In genomic region chr4:137844656-137845055, GRCm38 (mm10) we compare ENCODE assay signal across 9 mouse cellular contexts. TPM values are rescaled to one million over a fixed set of nuclear protein-coding genes. Genes with fewer than 3 reads are reported as not detected.
DNase-seq lines count a peak whose midpoint lies in the region; ATAC-seq and TF ChIP-seq lines count a peak whose summit lies in the region.
"Had no signal": no experiment of that assay in that cellular context is flagged by ENCODE, and none has a peak within 500 bp of the region (broad histone marks: within the 10 kb centered on the region; RNA-seq: fewer than 3 reads in every experiment).

No protein-coding gene starts in this region.

- in situ Hi-C loops in Patski (cut with MboI; ENCODE audit: low pct_unique_long_range_greater_than_20kb): loop anchor here (10.0 kb wide), 2 partner anchors 260 to 470 kb away; no protein-coding TSS in a partner anchor

- no peak overlapping the region for H3K27ac ChIP-seq in heart, embryonic 11.5 days (ENCODE audit: low read depth, low read length)
- H3K27ac ChIP-seq in cortical plate, adult 2 months (ENCODE audit: insufficient read depth, low read length): no peak overlapping the region
- no peak overlapping the region for H3K27ac ChIP-seq in midbrain, postnatal 0 days (ENCODE audit: low read depth, low read length)
- no peak overlapping the region for H3K27ac ChIP-seq in stomach, postnatal 0 days (replicated peaks)
- H3K27ac ChIP-seq: limb, embryonic 15.5 days had no signal

- H3K4me2 ChIP-seq in heart, embryonic 11.5 days: no peak overlapping the region
- H3K4me2 ChIP-seq in midbrain, postnatal 0 days (ENCODE audit: low read depth, low read length, poor library complexity, severe bottlenecking): no peak overlapping the region
- H3K4me2 ChIP-seq in stomach, postnatal 0 days (replicated peaks; ENCODE audit: low read depth): no peak overlapping the region
- H3K4me2 ChIP-seq: limb, embryonic 15.5 days had no signal

- no peak overlapping the region for H3K4me3 ChIP-seq in heart, embryonic 11.5 days (ENCODE audit: low read depth, low read length)
- H3K4me3 ChIP-seq in cortical plate, adult 2 months (ENCODE audit: insufficient read depth, low read length): no peak overlapping the region
- H3K4me3 ChIP-seq in midbrain, postnatal 0 days (ENCODE audit: low read depth, low read length): no peak overlapping the region
- H3K4me3 ChIP-seq in stomach, postnatal 0 days (ENCODE audit: low read depth, low read length): no peak overlapping the region
- H3K4me3 ChIP-seq: limb, embryonic 15.5 days had no signal

- no peak for TF ChIP-seq POLR2A in cortical plate, adult 2 months (IDR thresholded peaks at IDR 0.05; ENCODE audit: extremely low read depth, insufficient read depth, low read length)

- 18% methylated on average over 11 of the region's 11 CpGs for WGBS in heart, embryonic 11.5 days (ENCODE audit: insufficient replicate concordance)
- 23% methylated on average over 11 of the region's 11 CpGs for WGBS in midbrain, postnatal 0 days
- WGBS in stomach, postnatal 0 days: 21% methylated on average over 11 of the region's 11 CpGs

- ATAC-seq in heart, embryonic 11.5 days (replicated peaks; ENCODE audit: insufficient number of reproducible peaks, low FRiP score, low TSS enrichment): no peak
- ATAC-seq in Patski: no peak
- no peak for ATAC-seq in midbrain, postnatal 0 days (ENCODE audit: low FRiP score)
- peak; percentile 77 for ATAC-seq in stomach, postnatal 0 days (ENCODE audit: low FRiP score, low TSS enrichment)

- DNase-seq in heart, adult 8-10 months (ENCODE audit: low spot score): peak; percentile 67
- no peak for DNase-seq in Patski (ENCODE audit: low read depth, low spot score)
- DNase-seq in heart, postnatal 36 days: peak; percentile 79 to 87
- DNase-seq in left cerebral cortex, postnatal 25 days (ENCODE audit: low spot score in 2 of 2): peak; percentile 62 to 71
- peak; percentile 83 for DNase-seq in midbrain, postnatal 0 days (ENCODE audit: low spot score)
- peak; percentile 87 for DNase-seq in stomach, postnatal 0 days (ENCODE audit: low spot score)

- POLR2A ChIA-PET in Patski (lab: Charles Lee): no interaction called here

- 0 out of 2 replicates have a peak, but pooled peaks cover 4% of the 10 kb centered on the region for H3K27me3 ChIP-seq in heart, embryonic 11.5 days (ENCODE audit: control insufficient read depth, insufficient read depth, low read length)
- H3K27me3 ChIP-seq in Patski: no peaks in the 10 kb centered on the region
- no peaks in the 10 kb centered on the region for H3K27me3 ChIP-seq in midbrain, postnatal 0 days (ENCODE audit: insufficient read depth, low read length)
- H3K27me3 ChIP-seq in stomach, postnatal 0 days (ENCODE audit: control insufficient read depth, insufficient read depth, low read length): no peaks in the 10 kb centered on the region
- H3K27me3 ChIP-seq: limb, embryonic 15.5 days had no signal

- H3K9me3 ChIP-seq in heart, embryonic 11.5 days (replicated peaks; ENCODE audit: control insufficient read depth, low read length): no peaks in the 10 kb centered on the region
- H3K9me3 ChIP-seq in midbrain, postnatal 0 days (ENCODE audit: low read length): no peaks in the 10 kb centered on the region
- no peaks in the 10 kb centered on the region for H3K9me3 ChIP-seq in stomach, postnatal 0 days (ENCODE audit: control insufficient read depth, low read length)
- H3K9me3 ChIP-seq: limb, embryonic 15.5 days had no signal

- no peak for TF ChIP-seq EP300 in stomach, postnatal 0 days (optimal IDR thresholded peaks at IDR 0.05)

- no peaks in the 10 kb centered on the region for H3K4me1 ChIP-seq in heart, embryonic 11.5 days (ENCODE audit: control insufficient read depth, insufficient read depth, low read length)
- H3K4me1 ChIP-seq in cortical plate, adult 2 months (ENCODE audit: control insufficient read depth, insufficient read depth, low read length): no peaks in the 10 kb centered on the region
- H3K4me1 ChIP-seq in midbrain, postnatal 0 days (ENCODE audit: insufficient read depth, low read length): no peaks in the 10 kb centered on the region
- no peaks in the 10 kb centered on the region for H3K4me1 ChIP-seq in stomach, postnatal 0 days (replicated peaks; ENCODE audit: control insufficient read depth, insufficient read depth)
- H3K4me1 ChIP-seq: limb, embryonic 15.5 days had no signal

- TF ChIP-seq CTCF in Patski (IDR thresholded peaks at IDR 0.05): peak; percentile 86
- peak; percentile 91 for TF ChIP-seq CTCF in cortical plate, adult 2 months (IDR thresholded peaks at IDR 0.05; ENCODE audit: extremely low read depth, insufficient read depth, low read length)
- peak; percentile 99 for TF ChIP-seq CTCF in midbrain, postnatal 0 days (IDR thresholded peaks at IDR 0.05)
- peak; percentile 99 for TF ChIP-seq CTCF in stomach, postnatal 0 days (IDR thresholded peaks at IDR 0.05; ENCODE audit: low read depth)

- H3K36me3 ChIP-seq in heart, embryonic 11.5 days (ENCODE audit: control insufficient read depth, insufficient read depth, low read length): no peaks in the 10 kb centered on the region
- no peaks in the 10 kb centered on the region for H3K36me3 ChIP-seq in midbrain, postnatal 0 days (ENCODE audit: insufficient read depth, low read length)
- no peaks in the 10 kb centered on the region for H3K36me3 ChIP-seq in stomach, postnatal 0 days (ENCODE audit: control insufficient read depth, insufficient read depth, low read length)
- H3K36me3 ChIP-seq: limb, embryonic 15.5 days had no signal

- intact Hi-C loops in heart, postnatal 36 days (cut with DNase I): loop anchor here (1.0 to 10.0 kb wide), 3 partner anchors 66 to 260 kb away; no protein-coding TSS in a partner anchor
- intact Hi-C loops in left cerebral cortex, postnatal 25 days (cut with DNase I): loop anchor here (1.0 to 10.0 kb wide), 3 partner anchors 106 to 370 kb away; partner anchors contain the start of gene Hp1bp3

- no peak overlapping the region for H3K9ac ChIP-seq in heart, embryonic 11.5 days (ENCODE audit: low read depth, low read length)
- no peak overlapping the region for H3K9ac ChIP-seq in midbrain, postnatal 0 days (replicated peaks; ENCODE audit: low read length, poor library complexity, severe bottlenecking)
- no peak overlapping the region for H3K9ac ChIP-seq in stomach, postnatal 0 days (ENCODE audit: low read length)
- H3K9ac ChIP-seq: limb, embryonic 15.5 days had no signal

- CTCF ChIA-PET in Patski (lab: Charles Lee): interaction anchor here (1.5 kb wide), 1 partner anchor 108 kb away, joined by 3 read pairs; no protein-coding TSS in a partner anchor

RNA-seq across cellular contexts. Expression of gene Ece1, which starts 17.4 kb away (rescaled TPM):
- 100 to 1,000 TPM; 101 to 124 (median 116) TPM for total RNA-seq in heart, adult 8-10 months (2022)
- 129 and 157 TPM in 2 replicates for polyA plus RNA-seq in heart, embryonic 11.5 days (2014; fragmentation: Nextera tagmentation; extraction: Ambion mirVana)
- 147 TPM for polyA plus RNA-seq in Patski (2021)
- 29.8 and 38.2 TPM in 2 replicates for polyA plus RNA-seq in cortical plate, adult 2 months (2012; rRNA removed)
- 100 to 1,000 TPM; 113 to 115 TPM for total RNA-seq in heart, postnatal 36 days (2021)
- 10 to 100 TPM; 70.5 to 72.2 TPM for total RNA-seq in left cerebral cortex, postnatal 25 days (2021)
- 36.3 and 51.9 TPM in 2 replicates for total RNA-seq in midbrain, postnatal 0 days (2014; rRNA removed)
- polyA plus RNA-seq in midbrain, postnatal 0 days (2015; fragmentation: Nextera tagmentation; extraction: Ambion mirVana): 23.2 and 23.7 TPM in 2 replicates
- polyA plus RNA-seq in stomach, postnatal 0 days (2015; fragmentation: Nextera tagmentation; extraction: Ambion mirVana): 22.9 and 29.8 TPM in 2 replicates

RNA-seq across cellular contexts. Expression of gene Alpl, which starts 48.5 kb away (rescaled TPM):
- total RNA-seq in heart, adult 8-10 months (2022): 10 to 100 TPM; 54.6 to 70.0 (median 62.3) TPM
- polyA plus RNA-seq in heart, embryonic 11.5 days (2014; fragmentation: Nextera tagmentation; extraction: Ambion mirVana): 0.86 and 1.2 TPM in 2 replicates
- 2.0 TPM for polyA plus RNA-seq in Patski (2021)
- 12.9 and 13.9 TPM in 2 replicates for polyA plus RNA-seq in cortical plate, adult 2 months (2012; rRNA removed)
- 10 to 100 TPM; 29.5 to 45.6 TPM for total RNA-seq in heart, postnatal 36 days (2021)
- total RNA-seq in left cerebral cortex, postnatal 25 days (2021): 1 to 10 TPM; 7.1 to 7.8 TPM
- total RNA-seq in midbrain, postnatal 0 days (2014; rRNA removed): 14.3 and 17.9 TPM in 2 replicates
- polyA plus RNA-seq in midbrain, postnatal 0 days (2015; fragmentation: Nextera tagmentation; extraction: Ambion mirVana): 16.1 and 19.1 TPM in 2 replicates
- polyA plus RNA-seq in stomach, postnatal 0 days (2015; fragmentation: Nextera tagmentation; extraction: Ambion mirVana): 2.0 and 2.5 TPM in 2 replicates
